Mouse (Mus musculus): ENCODE results near the gene Pofut2.

DNA sequence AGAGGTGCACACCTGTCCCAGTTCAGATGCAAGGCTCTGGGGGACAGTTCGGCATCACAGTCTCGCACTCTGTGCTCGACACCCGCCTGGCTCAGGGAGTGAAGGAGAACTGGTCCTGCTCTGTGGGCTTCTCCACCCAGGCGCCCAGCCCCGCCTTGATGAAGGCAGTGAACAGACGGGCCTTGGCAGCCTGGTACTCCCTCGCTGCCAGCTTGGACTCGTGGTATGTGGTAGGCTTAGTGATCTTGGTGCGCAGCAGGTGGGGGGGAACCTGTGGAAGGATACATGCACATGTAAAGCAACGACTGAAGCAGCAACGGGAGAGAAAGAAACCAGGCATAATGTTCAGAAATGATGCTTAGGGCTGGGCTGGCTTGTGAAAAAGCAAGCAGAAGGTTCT, 35.7 kb downstream of the Pofut2 start:
- TF ChIP-seq CTCF (IDR thresholded peaks at IDR 0.05; ENCODE audit: low read depth) (no peak), EP300 (IDR thresholded peaks at IDR 0.05; ENCODE audit: low read depth) (no peak)

All from liver, embryonic 14.5 days (tissue).